8 mouse cellular contexts compared by ENCODE assay signal in genomic region chr4:109981083-109981870, GRCm38 (mm10). TPM values are rescaled to one million over a fixed set of nuclear protein-coding genes. Genes with fewer than 3 reads are reported as not detected.
A peak's percentile ranks its signal among the peaks of the same experiment; 100 is the strongest.
DNase-seq lines count a peak whose midpoint lies in the region; ATAC-seq and TF ChIP-seq lines count a peak whose summit lies in the region.

No protein-coding gene starts in this region.

- H3K4me1 ChIP-seq in lung, postnatal 0 days (ENCODE audit: insufficient read depth, low read depth, low read length) = peaks cover 11% of the 10 kb centered on the region
- H3K4me1 ChIP-seq in limb, embryonic 11.5 days (ENCODE audit: control insufficient read depth, insufficient read depth, low read length) = peaks cover 24% of the 10 kb centered on the region
- peaks cover 24% of the 10 kb centered on the region for H3K4me1 ChIP-seq in stomach, embryonic 16.5 days (ENCODE audit: control insufficient read depth, insufficient read depth, low read length)

- no peak overlapping the region for H3K9ac ChIP-seq in lung, postnatal 0 days (replicated peaks; ENCODE audit: low read depth)
- H3K9ac ChIP-seq in limb, embryonic 11.5 days (ENCODE audit: low read length) = no peak overlapping the region
- H3K9ac ChIP-seq in stomach, embryonic 16.5 days (ENCODE audit: low read length) = no peak overlapping the region

- no peak for TF ChIP-seq CTCF in gastrocnemius, adult 2 months (IDR thresholded peaks at IDR 0.05)
- no peak for TF ChIP-seq CTCF in lung, postnatal 0 days (IDR thresholded peaks at IDR 0.05)

- H3K27ac ChIP-seq in gastrocnemius, adult 2 months = no peak overlapping the region
- H3K27ac ChIP-seq in lung, postnatal 0 days (ENCODE audit: low read length) = no peak overlapping the region
- no peak overlapping the region for H3K27ac ChIP-seq in limb, embryonic 11.5 days (replicated peaks; ENCODE audit: low read depth, low read length)
- no peak overlapping the region for H3K27ac ChIP-seq in stomach, embryonic 16.5 days (ENCODE audit: low read length)

- TF ChIP-seq EP300 in lung, postnatal 0 days (IDR thresholded peaks at IDR 0.05) = no peak

- peaks cover 95% of the 10 kb centered on the region for H3K27me3 ChIP-seq in lung, postnatal 0 days (replicated peaks; ENCODE audit: insufficient read depth, low read length)
- H3K27me3 ChIP-seq in limb, embryonic 11.5 days (ENCODE audit: control insufficient read depth, insufficient read depth, low read length) = peaks cover 94% of the 10 kb centered on the region
- peaks cover 93% of the 10 kb centered on the region for H3K27me3 ChIP-seq in stomach, embryonic 16.5 days (ENCODE audit: control insufficient read depth, insufficient read depth, low read length)

- 5% methylated on average over 36 of the region's 37 CpGs for WGBS in lung, postnatal 0 days
- WGBS in limb, embryonic 11.5 days = 1% methylated on average over 37 of the region's 37 CpGs
- 3% methylated on average over 30 of the region's 37 CpGs for WGBS in stomach, embryonic 16.5 days

- H3K4me2 ChIP-seq in lung, postnatal 0 days (replicated peaks; ENCODE audit: low read depth, low read length) = peak overlapping the region; percentile 61
- H3K4me2 ChIP-seq in limb, embryonic 11.5 days (ENCODE audit: low read depth, severe bottlenecking) = no peak overlapping the region
- peak overlapping the region; percentile 44 for H3K4me2 ChIP-seq in stomach, embryonic 16.5 days (ENCODE audit: low read depth, low read length)

- ATAC-seq in lung, postnatal 0 days = no peak
- ATAC-seq in limb, embryonic 11.5 days (ENCODE audit: insufficient number of reproducible peaks, low FRiP score, low TSS enrichment, low read depth) = no peak
- ATAC-seq in stomach, embryonic 16.5 days (ENCODE audit: insufficient read depth, low FRiP score) = no peak

- H3K36me3 ChIP-seq in lung, postnatal 0 days (ENCODE audit: insufficient read depth, low read length) = no peaks in the 10 kb centered on the region
- H3K36me3 ChIP-seq in limb, embryonic 11.5 days (ENCODE audit: control insufficient read depth, insufficient read depth, low read length) = no peaks in the 10 kb centered on the region
- H3K36me3 ChIP-seq in stomach, embryonic 16.5 days (ENCODE audit: control insufficient read depth, insufficient read depth, low read length) = no peaks in the 10 kb centered on the region

- no peak for DNase-seq in gastrocnemius, adult 2 months
- DNase-seq in gastrocnemius, adult 18-20 months (ENCODE audit: low spot score) = no peak
- no peak for DNase-seq in lung, postnatal 0 days (ENCODE audit: low spot score)
- no peak for DNase-seq in lung, postnatal 25 days (ENCODE audit: low spot score)
- DNase-seq in limb, embryonic 11.5 days (ENCODE audit: low spot score) = peak; percentile 56
- DNase-seq in cerebellum, adult 9-10 months = no peak
- no peak for DNase-seq in frontal cortex, adult 2 months (ENCODE audit: extremely low spot score in 1 of 2, low spot score in 1 of 2)

- intact Hi-C loops in gastrocnemius, adult 2 months (cut with DNase I) = no loop called here

- H3K4me3 ChIP-seq in gastrocnemius, adult 2 months = peak overlapping the region; percentile 70
- H3K4me3 ChIP-seq in lung, postnatal 0 days (ENCODE audit: low read depth, low read length) = peak overlapping the region; percentile 37
- H3K4me3 ChIP-seq in limb, embryonic 11.5 days (ENCODE audit: low read depth, low read length) = no peak overlapping the region; the same call in 1 of the 2 replicates
- H3K4me3 ChIP-seq in stomach, embryonic 16.5 days (replicated peaks; ENCODE audit: low read length) = peak overlapping the region; percentile 31

- no peaks in the 10 kb centered on the region for H3K9me3 ChIP-seq in lung, postnatal 0 days (ENCODE audit: low read length)
- H3K9me3 ChIP-seq in limb, embryonic 11.5 days (ENCODE audit: control insufficient read depth, low read length) = no peaks in the 10 kb centered on the region
- H3K9me3 ChIP-seq in stomach, embryonic 16.5 days (replicated peaks; ENCODE audit: control insufficient read depth, low read length) = no peaks in the 10 kb centered on the region

RNA-seq across cellular contexts. Expression of gene Dmrta2, which starts 3.4 kb away (rescaled TPM):
- total RNA-seq in gastrocnemius, adult 2 months (2021) = under 1 TPM in 1 of 2 experiments, not detected in 1; 0.08 TPM
- under 1 TPM; 0.07 TPM for total RNA-seq in gastrocnemius, adult 18-20 months (2021)
- 0.05 TPM in 1 of 2 replicates, not detected in the other for polyA plus RNA-seq in lung, postnatal 0 days (2015; fragmentation: Nextera tagmentation; extraction: Ambion mirVana)
- polyA plus RNA-seq in limb, embryonic 11.5 days (2014; fragmentation: Nextera tagmentation; extraction: Ambion mirVana) = 0.38 and 0.40 TPM in 2 replicates
- polyA plus RNA-seq in stomach, embryonic 16.5 days (2015; fragmentation: Nextera tagmentation; extraction: Ambion mirVana) = 0.09 TPM in 1 of 2 replicates, not detected in the other
- 3.1 and 3.3 TPM in 2 replicates for polyA plus RNA-seq in frontal cortex, adult 2 months (2012; rRNA removed)
